Mouse (Mus musculus): Measurements from ENCODE around the gene Npvf.

Npvf gene

GRCm38 (mm10) chr6:50654356-50654755 lies at the start of gene Npvf:
TSS of gene Npvf (minus strand) at chr6:50654439.
- DNase-seq, result no peak

GRCm38 (mm10) chr6:50689121-50689815 lies 35.0 kb upstream of the Npvf start:
- no peak for DNase-seq

- DNase-seq, result no peak
Measured at GRCm38 (mm10) chr6:50684646-50685415, 30.6 kb upstream of the Npvf start.

- DNase-seq, result no peak
Measured at GRCm38 (mm10) chr6:50681491-50681890, 27.3 kb upstream of the Npvf start.

GRCm38 (mm10) chr6:50680224-50681215 lies 26.3 kb upstream of the Npvf start:
- no peak for DNase-seq

GRCm38 (mm10) chr6:50679486-50679828 lies 25.2 kb upstream of the Npvf start:
- DNase-seq, result no peak

- peak; percentile 72 for DNase-seq
Measured at GRCm38 (mm10) chr6:50678826-50679485, 24.7 kb upstream of the Npvf start.

GRCm38 (mm10) chr6:50671191-50671590 lies 17.0 kb upstream of the Npvf start:
- DNase-seq, result no peak

- no peak for DNase-seq
Measured at GRCm38 (mm10) chr6:50666937-50667336, 12.7 kb upstream of the Npvf start.

- DNase-seq, result no peak
Measured at GRCm38 (mm10) chr6:50665020-50665419, 10.8 kb upstream of the Npvf start.

- DNase-seq, result no peak
Measured at GRCm38 (mm10) chr6:50664193-50664592, 10.0 kb upstream of the Npvf start.

GRCm38 (mm10) chr6:50662925-50663583 lies 8.8 kb upstream of the Npvf start:
- DNase-seq, result peak; percentile 34

- DNase-seq, result peak; percentile 87
Measured at GRCm38 (mm10) chr6:50661729-50662128, 7.5 kb upstream of the Npvf start.

GRCm38 (mm10) chr6:50658466-50658865 lies 4.2 kb upstream of the Npvf start:
- no peak for DNase-seq

GRCm38 (mm10) chr6:50658018-50658417 lies 3.8 kb upstream of the Npvf start:
- no peak for DNase-seq

GRCm38 (mm10) chr6:50656426-50656825 lies 2.2 kb upstream of the Npvf start:
- no peak for DNase-seq

- DNase-seq, result peak; percentile 62
Measured at GRCm38 (mm10) chr6:50655925-50656324, 1.7 kb upstream of the Npvf start.

- no peak for DNase-seq
Measured at GRCm38 (mm10) chr6:50647656-50648055, 6.6 kb downstream of the Npvf start.

- DNase-seq, result peak; percentile 37
Measured at GRCm38 (mm10) chr6:50646659-50647058, 7.6 kb downstream of the Npvf start.

- no peak for DNase-seq
Measured at GRCm38 (mm10) chr6:50644701-50645100, 9.5 kb downstream of the Npvf start.

- DNase-seq, result no peak
Measured at GRCm38 (mm10) chr6:50641898-50642297, 12.3 kb downstream of the Npvf start.

GRCm38 (mm10) chr6:50640377-50640776 lies 13.9 kb downstream of the Npvf start:
- DNase-seq, result no peak

Data from cerebellum, adult 11 months (tissue).